Mouse (Mus musculus): ENCODE measurements at regions not wholly inside any gene's neighbourhood (a gene's known extent, or its start where the extent isn't known, plus 50 kb on each side); places are given as distances from the start of the nearest gene placed in this dataset.
A peak's percentile ranks its signal among the peaks of the same experiment; 100 is the strongest.

DNA sequence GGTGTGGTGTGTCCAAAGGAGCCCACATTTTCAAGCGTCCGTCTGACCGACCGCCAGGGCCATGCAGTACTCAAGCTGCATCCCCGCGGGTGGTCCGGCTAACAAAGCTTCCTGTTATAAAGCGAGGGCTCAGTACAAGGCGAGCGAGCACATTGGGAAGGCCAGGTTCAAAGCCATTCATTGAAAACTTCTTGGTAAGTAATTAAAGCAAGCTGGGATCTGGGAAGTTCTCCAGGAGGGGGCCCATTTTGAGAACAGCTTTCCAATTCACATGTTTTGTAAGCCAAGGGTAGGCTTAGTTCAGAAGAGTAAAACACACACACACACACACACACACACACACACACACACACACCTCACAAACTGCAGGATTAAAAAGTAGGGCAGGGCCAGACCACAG lies 57.3 kb upstream of the Prep start:
- Histone ChIP-seq H3K27ac (ENCODE audit: low read depth) (no peak overlapping the region), H3K27me3 (ENCODE audit: control insufficient read depth, insufficient read depth, low read length) (no peaks in the 10 kb centered on the region), H3K4me3 (ENCODE audit: low read depth, low read length) (no peak overlapping the region), H3K9me3 (replicated peaks; ENCODE audit: control insufficient read depth, low read length) (no peaks in the 10 kb centered on the region), H3K36me3 (replicated peaks; ENCODE audit: control insufficient read depth, insufficient read depth, low read length) (no peaks in the 10 kb centered on the region), H3K4me1 (ENCODE audit: control insufficient read depth, insufficient read depth) (no peaks in the 10 kb centered on the region), H3K4me2 (ENCODE audit: low read depth, low read length) (no peak overlapping the region), H3K9ac (replicated peaks; ENCODE audit: low read depth, low read length) (no peak overlapping the region)
- DNase-seq (ENCODE audit: low spot score): no peak
- ATAC-seq (ENCODE audit: insufficient read depth, low read depth): no peak
- no peak for TF ChIP-seq CTCF (IDR thresholded peaks at IDR 0.05; ENCODE audit: low read depth)
- no peak for TF ChIP-seq EP300 (IDR thresholded peaks at IDR 0.05; ENCODE audit: low read depth)
- 69% methylated on average over 10 of the region's 10 CpGs for WGBS

DNA sequence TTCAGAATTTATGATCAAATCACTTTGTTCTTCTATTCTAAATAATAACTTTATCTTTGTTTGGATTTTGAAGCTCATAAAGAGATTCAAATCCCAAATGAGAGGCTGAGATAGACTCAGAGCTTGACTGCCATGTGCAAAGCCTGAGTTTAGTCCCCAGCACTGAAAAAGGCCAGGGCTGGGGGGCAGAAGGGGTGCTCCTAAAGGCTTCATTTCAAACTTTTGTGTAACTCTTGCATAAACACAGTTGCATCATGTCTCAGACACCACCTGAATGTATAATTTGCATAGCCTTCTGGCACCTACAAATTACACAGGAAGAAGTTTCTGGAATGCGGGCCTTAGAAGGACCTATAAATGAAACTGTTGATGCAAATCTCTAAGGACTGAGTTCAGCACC lies 57.8 kb upstream of the Prep start:
- TF ChIP-seq EP300 (IDR thresholded peaks at IDR 0.05; ENCODE audit: low read depth) (no peak), CTCF (IDR thresholded peaks at IDR 0.05; ENCODE audit: low read depth) (no peak)
- H3K36me3 ChIP-seq (replicated peaks; ENCODE audit: control insufficient read depth, insufficient read depth, low read length): no peaks in the 10 kb centered on the region
- H3K4me3 ChIP-seq (ENCODE audit: low read depth, low read length): no peak overlapping the region
- H3K4me2 ChIP-seq (ENCODE audit: low read depth, low read length): no peak overlapping the region
- no peak overlapping the region for H3K9ac ChIP-seq (replicated peaks; ENCODE audit: low read depth, low read length)
- H3K27ac ChIP-seq (ENCODE audit: low read depth): no peak overlapping the region
- ATAC-seq (ENCODE audit: insufficient read depth, low read depth) (no peak), DNase-seq (ENCODE audit: low spot score) (no peak)
- WGBS: 84% methylated on average over 1 of the region's 1 CpGs
- no peaks in the 10 kb centered on the region for H3K9me3 ChIP-seq (replicated peaks; ENCODE audit: control insufficient read depth, low read length)
- no peaks in the 10 kb centered on the region for H3K27me3 ChIP-seq (ENCODE audit: control insufficient read depth, insufficient read depth, low read length)
- H3K4me1 ChIP-seq (ENCODE audit: control insufficient read depth, insufficient read depth): no peaks in the 10 kb centered on the region; the same call in 1 of the 2 replicates

DNA sequence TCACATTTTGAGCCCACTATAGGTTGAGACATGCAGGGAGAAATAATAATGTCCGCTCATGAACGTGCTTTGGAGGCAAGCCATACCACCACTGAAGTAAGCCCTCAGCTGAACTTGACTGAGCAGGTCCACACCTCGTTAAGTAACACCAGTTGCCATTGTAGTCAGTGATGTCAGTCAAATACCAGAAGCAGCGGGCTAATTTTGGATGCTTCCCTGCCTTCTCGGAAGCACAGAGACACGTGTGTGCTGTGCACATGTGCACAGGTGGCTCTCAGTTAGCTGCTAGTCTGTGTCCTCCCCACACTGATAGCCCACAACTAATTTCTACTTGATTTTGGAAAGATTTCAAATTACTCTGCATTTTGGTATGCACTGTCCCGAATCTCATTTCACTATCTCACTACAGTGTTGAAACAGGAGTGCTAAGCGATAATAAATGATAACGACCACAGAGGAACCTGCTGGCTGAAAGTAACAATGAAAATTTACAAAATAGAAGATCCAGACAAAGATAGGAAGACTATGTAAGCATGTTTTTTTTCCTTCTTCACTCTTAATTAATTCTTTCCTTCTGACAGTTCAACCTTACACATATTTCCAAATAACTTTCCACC lies 62.9 kb upstream of the Prep start:
- peak; percentile 50 for DNase-seq (ENCODE audit: low spot score)
- Histone ChIP-seq H3K9ac (replicated peaks; ENCODE audit: low read depth, low read length) (no peak overlapping the region), H3K4me3 (ENCODE audit: low read depth, low read length) (no peak overlapping the region), H3K9me3 (replicated peaks; ENCODE audit: control insufficient read depth, low read length) (no peaks in the 10 kb centered on the region), H3K27ac (ENCODE audit: low read depth) (no peak overlapping the region), H3K4me1 (ENCODE audit: control insufficient read depth, insufficient read depth) (peaks cover 6% of the 10 kb centered on the region), H3K36me3 (replicated peaks; ENCODE audit: control insufficient read depth, insufficient read depth, low read length) (no peaks in the 10 kb centered on the region), H3K4me2 (ENCODE audit: low read depth, low read length) (no peak overlapping the region), H3K27me3 (ENCODE audit: control insufficient read depth, insufficient read depth, low read length) (no peaks in the 10 kb centered on the region)
- peak; percentile 66 for ATAC-seq (ENCODE audit: insufficient read depth, low read depth)
- TF ChIP-seq EP300 (IDR thresholded peaks at IDR 0.05; ENCODE audit: low read depth): no peak
- TF ChIP-seq CTCF (IDR thresholded peaks at IDR 0.05; ENCODE audit: low read depth): no peak
- WGBS: 30% methylated on average over 9 of the region's 9 CpGs

DNA sequence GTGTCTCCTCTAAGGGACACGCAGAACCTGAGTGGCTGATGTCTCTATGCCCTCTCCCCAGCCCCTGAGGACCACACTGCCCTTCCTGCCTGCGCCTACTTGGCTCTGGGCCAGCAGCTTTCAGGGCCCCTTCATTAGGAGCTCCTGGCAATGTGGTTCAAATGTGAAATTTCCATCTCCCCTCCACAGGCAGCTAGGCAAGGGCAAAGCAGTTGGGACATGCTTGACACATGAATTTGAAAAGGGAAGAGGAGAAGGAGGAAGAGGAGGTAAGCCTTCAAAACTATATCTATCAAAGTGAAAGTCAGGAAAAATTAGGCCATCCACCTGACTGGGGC lies 63.7 kb upstream of the Prep start:
- Histone ChIP-seq H3K9ac (replicated peaks; ENCODE audit: low read depth, low read length) (no peak overlapping the region), H3K9me3 (replicated peaks; ENCODE audit: control insufficient read depth, low read length) (no peaks in the 10 kb centered on the region), H3K4me1 (ENCODE audit: control insufficient read depth, insufficient read depth) (peaks cover 6% of the 10 kb centered on the region), H3K36me3 (replicated peaks; ENCODE audit: control insufficient read depth, insufficient read depth, low read length) (no peaks in the 10 kb centered on the region), H3K27ac (ENCODE audit: low read depth) (no peak overlapping the region), H3K4me3 (ENCODE audit: low read depth, low read length) (no peak overlapping the region), H3K27me3 (ENCODE audit: control insufficient read depth, insufficient read depth, low read length) (no peaks in the 10 kb centered on the region), H3K4me2 (ENCODE audit: low read depth, low read length) (peak overlapping the region; percentile 31; the same call in 1 of the 2 replicates)
- TF ChIP-seq CTCF (IDR thresholded peaks at IDR 0.05; ENCODE audit: low read depth) (no peak), EP300 (IDR thresholded peaks at IDR 0.05; ENCODE audit: low read depth) (no peak)
- 18% methylated on average over 2 of the region's 2 CpGs for WGBS
- DNase-seq (ENCODE audit: low spot score) (no peak), ATAC-seq (ENCODE audit: insufficient read depth, low read depth) (no peak)

DNA sequence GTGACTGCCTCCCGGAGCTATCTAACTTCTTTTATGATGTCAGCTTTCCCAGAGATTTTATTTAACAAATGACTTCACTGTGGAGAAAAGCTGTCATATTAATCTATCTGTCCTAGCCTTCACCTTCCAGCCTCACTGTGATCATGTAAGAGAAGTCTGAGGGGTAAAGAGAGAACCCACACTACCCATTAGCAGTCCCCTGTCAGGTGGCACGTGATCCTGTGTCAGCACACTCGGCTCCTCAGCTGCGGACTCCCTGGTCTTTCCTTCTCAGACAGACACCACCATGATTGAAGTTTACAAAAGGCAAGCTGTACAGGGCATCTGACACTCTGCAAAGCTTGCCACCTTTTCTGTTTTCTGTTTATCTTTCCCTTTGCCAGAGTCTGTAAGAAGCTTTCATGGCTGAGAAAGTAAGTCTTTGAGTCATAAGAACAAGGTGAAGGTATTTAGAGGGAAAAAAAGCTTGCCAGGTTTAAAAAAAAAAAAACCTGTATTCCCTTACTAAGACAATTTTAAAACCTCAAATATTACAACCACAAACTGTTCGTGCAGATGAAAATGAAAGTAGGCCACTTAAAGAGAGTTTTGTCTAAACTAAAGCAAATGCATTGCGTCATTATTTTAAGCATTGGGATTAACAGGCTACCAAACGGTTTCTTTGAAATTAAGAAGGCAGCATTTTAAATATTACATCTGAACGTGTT lies 64.2 kb upstream of the Prep start:
- no peaks in the 10 kb centered on the region for H3K9me3 ChIP-seq (replicated peaks; ENCODE audit: control insufficient read depth, low read length)
- H3K27me3 ChIP-seq (ENCODE audit: control insufficient read depth, insufficient read depth, low read length): no peaks in the 10 kb centered on the region
- TF ChIP-seq CTCF (IDR thresholded peaks at IDR 0.05; ENCODE audit: low read depth) (no peak), EP300 (IDR thresholded peaks at IDR 0.05; ENCODE audit: low read depth) (no peak)
- DNase-seq (ENCODE audit: low spot score) (no peak), ATAC-seq (ENCODE audit: insufficient read depth, low read depth) (no peak)
- H3K9ac ChIP-seq (replicated peaks; ENCODE audit: low read depth, low read length): no peak overlapping the region; the same call in 1 of the 2 replicates
- no peak overlapping the region for H3K27ac ChIP-seq (ENCODE audit: low read depth)
- H3K36me3 ChIP-seq (replicated peaks; ENCODE audit: control insufficient read depth, insufficient read depth, low read length): no peaks in the 10 kb centered on the region
- no peak overlapping the region for H3K4me3 ChIP-seq (ENCODE audit: low read depth, low read length)
- H3K4me2 ChIP-seq (ENCODE audit: low read depth, low read length): peak overlapping the region; percentile 31; the same call in 1 of the 2 replicates
- peaks cover 10% of the 10 kb centered on the region for H3K4me1 ChIP-seq (ENCODE audit: control insufficient read depth, insufficient read depth)
- WGBS: 40% methylated on average over 8 of the region's 8 CpGs
